Mouse (Mus musculus) heart, adult 11 months (tissue): ENCODE measurements around the gene Tfcp2.

Source experiments
- DNase-seq: peaks from one replicate; pipeline ENCODE4 v3.0.0; 2022

Gene Tfcp2

GRCm38 (mm10) chr15:100478925-100479324 lies 72.9 kb downstream of the Tfcp2 start:
- DNase-seq, result no peak

GRCm38 (mm10) chr15:100478351-100478750 lies 73.5 kb downstream of the Tfcp2 start:
- no peak for DNase-seq

GRCm38 (mm10) chr15:100473926-100474503 lies 77.8 kb downstream of the Tfcp2 start:
- no peak for DNase-seq

- DNase-seq, result no peak
Observed at GRCm38 (mm10) chr15:100470037-100470436, 81.8 kb downstream of the Tfcp2 start.

GRCm38 (mm10) chr15:100469189-100469545 lies 82.6 kb downstream of the Tfcp2 start:
- no peak for DNase-seq

GRCm38 (mm10) chr15:100468295-100469188 lies 83.3 kb downstream of the Tfcp2 start, which contains the start of gene Letmd1:
TSS of gene Letmd1 (plus strand) at chr15:100469023.
- peak; percentile 99 for DNase-seq

- DNase-seq, result peak; percentile 94
Observed at GRCm38 (mm10) chr15:100467738-100468137, 84.1 kb downstream of the Tfcp2 start.

- DNase-seq, result no peak
Observed at GRCm38 (mm10) chr15:100465432-100465831, 86.4 kb downstream of the Tfcp2 start.

- no peak for DNase-seq
Observed at GRCm38 (mm10) chr15:100463712-100464111, 88.1 kb downstream of the Tfcp2 start.

- no peak for DNase-seq
Observed at GRCm38 (mm10) chr15:100462086-100462485, 89.7 kb downstream of the Tfcp2 start.

- DNase-seq, result peak; percentile 87
Observed at GRCm38 (mm10) chr15:100461646-100462045, 90.2 kb downstream of the Tfcp2 start.

- DNase-seq, result peak; percentile 78
Observed at GRCm38 (mm10) chr15:100460942-100461341, 90.9 kb downstream of the Tfcp2 start.

- DNase-seq, result peak; percentile 88
Observed at GRCm38 (mm10) chr15:100458055-100458454, 93.8 kb downstream of the Tfcp2 start.

GRCm38 (mm10) chr15:100457340-100457739 lies 94.5 kb downstream of the Tfcp2 start:
- DNase-seq, result peak; percentile 92

- DNase-seq, result peak; percentile 81
Observed at GRCm38 (mm10) chr15:100456356-100456991, 95.3 kb downstream of the Tfcp2 start.

GRCm38 (mm10) chr15:100452486-100452885 lies 99.3 kb downstream of the Tfcp2 start:
- no peak for DNase-seq

GRCm38 (mm10) chr15:100451245-100451644 lies 100.6 kb downstream of the Tfcp2 start:
- peak; percentile 96 for DNase-seq

GRCm38 (mm10) chr15:100449495-100449894 lies 102.3 kb downstream of the Tfcp2 start:
- DNase-seq, result no peak

GRCm38 (mm10) chr15:100448572-100448971 lies 103.2 kb downstream of the Tfcp2 start:
- DNase-seq, result no peak
